17 mouse cellular contexts compared by ENCODE assay signal in genomic region chr17:70836820-70837219, GRCm38 (mm10). TPM values are rescaled to one million over a fixed set of nuclear protein-coding genes. Genes with fewer than 3 reads are reported as not detected.
A peak's percentile ranks its signal among the peaks of the same experiment; 100 is the strongest.
DNase-seq lines count a peak whose midpoint lies in the region; ATAC-seq lines count a peak whose summit lies in the region.
"Had no signal": no experiment of that assay in that cellular context is flagged by ENCODE, and none has a peak within 500 bp of the region (broad histone marks: within the 10 kb centered on the region; RNA-seq: fewer than 3 reads in every experiment).

No protein-coding gene starts in this region.

- WGBS in kidney, embryonic 16.5 days: 56% methylated on average over 7 of the region's 7 CpGs

- peaks cover 14% of the 10 kb centered on the region; the same call in 1 of the 2 replicates for H3K4me1 ChIP-seq in kidney, embryonic 16.5 days (ENCODE audit: insufficient read depth, low read length)

- H3K4me3 ChIP-seq in kidney, embryonic 16.5 days (ENCODE audit: low read length): no peak overlapping the region
- H3K4me3 ChIP-seq: embryonic facial prominence, embryonic 13.5 days; gastrocnemius, adult 2 months; neural tube, embryonic 13.5 days had no signal

- no peaks in the 10 kb centered on the region for H3K27me3 ChIP-seq in kidney, embryonic 16.5 days (ENCODE audit: insufficient read depth, low read length)
- H3K27me3 ChIP-seq: CH12.LX; embryonic facial prominence, embryonic 13.5 days; neural tube, embryonic 13.5 days had no signal

- H3K9ac ChIP-seq in kidney, embryonic 16.5 days (replicated peaks; ENCODE audit: low read length): no peak overlapping the region
- H3K9ac ChIP-seq: embryonic facial prominence, embryonic 13.5 days; neural tube, embryonic 13.5 days had no signal

- DNase-seq in kidney, adult 11 months: peak; percentile 23
- peak; percentile 49 for DNase-seq in 416B (ENCODE audit: low read depth)
- peak; percentile 90 for DNase-seq in Muller cell, postnatal 12 days (ENCODE audit: inconsistent ontology term)
- DNase-seq in fibroblast of lung, adult 2 months (ENCODE audit: low read depth): peak; percentile 81
- no peak for DNase-seq in neural tube, embryonic 10.5 days (ENCODE audit: extremely low spot score, low spot score)
- DNase-seq in cerebellum, postnatal 14 days: no peak
- DNase-seq: cerebellum, postnatal 36 days; gastrocnemius, adult 2 months; heart, postnatal 36 days; lung, adult 18-20 months; spleen, adult 18-20 months had no signal

- no peaks in the 10 kb centered on the region for H3K9me3 ChIP-seq in kidney, embryonic 16.5 days (ENCODE audit: low read length)
- H3K9me3 ChIP-seq: neural tube, embryonic 13.5 days had no signal

- ATAC-seq in kidney, embryonic 16.5 days (ENCODE audit: low FRiP score, low TSS enrichment): no peak; the same call in 1 of the 2 replicates
- ATAC-seq: forebrain, embryonic 16.5 days; midbrain, embryonic 16.5 days had no signal

- no peak overlapping the region; the same call in 1 of the 2 replicates for H3K27ac ChIP-seq in kidney, embryonic 16.5 days (ENCODE audit: low read length)
- H3K27ac ChIP-seq: embryonic facial prominence, embryonic 13.5 days; gastrocnemius, adult 2 months; neural tube, embryonic 13.5 days had no signal

- H3K4me2 ChIP-seq in kidney, embryonic 16.5 days (replicated peaks; ENCODE audit: low read depth, low read length): no peak overlapping the region
- H3K4me2 ChIP-seq: embryonic facial prominence, embryonic 13.5 days; neural tube, embryonic 13.5 days had no signal

- peaks cover 19% of the 10 kb centered on the region; the same call in 1 of the 2 replicates for H3K36me3 ChIP-seq in kidney, embryonic 16.5 days (ENCODE audit: insufficient read depth, low read length)
- H3K36me3 ChIP-seq: neural tube, embryonic 13.5 days had no signal

RNA-seq across cellular contexts. Expression of gene Tgif1, which starts 16.5 kb away (rescaled TPM):
- polyA plus RNA-seq in kidney, embryonic 16.5 days (2015; fragmentation: Nextera tagmentation; extraction: Ambion mirVana): 90.4 and 93.7 TPM in 2 replicates

Comparison
In these comparisons a context has a peak if more than half of its experiments do, and no peak if none do; other contexts are left out.
1. DNase-seq: peak in kidney, adult 11 months (single experiment), 416B (single experiment), Muller cell, postnatal 12 days (single experiment) and fibroblast of lung, adult 2 months (single experiment); none in neural tube, embryonic 10.5 days (single experiment) and cerebellum, postnatal 14 days (0 of 2).